Mouse (Mus musculus): ENCODE data around the gene Slamf9. TPM values are rescaled to one million over a fixed set of nuclear protein-coding genes. Genes with fewer than 3 reads are reported as not detected.

The Slamf9 gene
- 1.3 and 1.7 TPM in 2 replicates for polyA plus RNA-seq (2012; rRNA removed; ENCODE audit: low replicate concordance)

GRCm38 (mm10) chr1:172475054-172475741, at the start of gene Slamf9:
Gene Slamf9, plus strand, starts transcription at chr1:172475358.

GRCm38 (mm10) chr1:172481540-172482280, 6.6 kb downstream of the Slamf9 start, which contains the start of gene Igsf9:
Gene Igsf9, plus strand, starts transcription at chr1:172481788.

GRCm38 (mm10) chr1:172499765-172500441, 24.7 kb downstream of the Slamf9 start, which contains the start of gene Tagln2:
Gene Tagln2, plus strand, starts transcription at chr1:172500047.

GRCm38 (mm10) chr1:172520576-172521440, 45.6 kb downstream of the Slamf9 start, which contains the start of gene Cfap45:
Gene Cfap45, plus strand, starts transcription at chr1:172520801.

Other genes starting within 250 kb of the Slamf9 start
- gene Atp1a4, start 216.9 kb upstream of the Slamf9 start, polyA plus RNA-seq (2012; rRNA removed; ENCODE audit: low replicate concordance): not detected in 2 replicates
- 78.0 and 78.8 TPM in 2 replicates for gene Igsf8, start 213.7 kb upstream of the Slamf9 start, polyA plus RNA-seq (2012; rRNA removed; ENCODE audit: low replicate concordance)
- 4.8 and 5.0 TPM in 2 replicates for gene Atp1a2, start 177.3 kb upstream of the Slamf9 start, polyA plus RNA-seq (2012; rRNA removed; ENCODE audit: low replicate concordance)
- gene Kcnj9, start 146.0 kb upstream of the Slamf9 start, polyA plus RNA-seq (2012; rRNA removed; ENCODE audit: low replicate concordance): 0.14 and 0.58 TPM in 2 replicates
- gene Kcnj10, start 134.1 kb upstream of the Slamf9 start, polyA plus RNA-seq (2012; rRNA removed; ENCODE audit: low replicate concordance): 0.34 and 0.49 TPM in 2 replicates
- 4.4 and 5.2 TPM in 2 replicates for gene Pigm, start 98.8 kb upstream of the Slamf9 start, polyA plus RNA-seq (2012; rRNA removed; ENCODE audit: low replicate concordance)
- gene Igsf9, start 6.4 kb downstream of the Slamf9 start, polyA plus RNA-seq (2012; rRNA removed; ENCODE audit: low replicate concordance): 281 and 431 TPM in 2 replicates
- 313 and 341 TPM in 2 replicates for gene Tagln2, start 24.7 kb downstream of the Slamf9 start, polyA plus RNA-seq (2012; rRNA removed; ENCODE audit: low replicate concordance)
- gene Cfap45, start 45.4 kb downstream of the Slamf9 start, polyA plus RNA-seq (2012; rRNA removed; ENCODE audit: low replicate concordance): 0.13 and 0.86 TPM in 2 replicates
- gene Vsig8, start 80.6 kb downstream of the Slamf9 start, polyA plus RNA-seq (2012; rRNA removed; ENCODE audit: low replicate concordance): 0.42 and 1.0 TPM in 2 replicates
- 1.7 and 3.3 TPM in 2 replicates for gene Slamf8, start 115.2 kb downstream of the Slamf9 start, polyA plus RNA-seq (2012; rRNA removed; ENCODE audit: low replicate concordance)
- gene Fcrl6, start 127.2 kb downstream of the Slamf9 start, polyA plus RNA-seq (2012; rRNA removed; ENCODE audit: low replicate concordance): not detected in 2 replicates
- 21.8 and 28.2 TPM in 2 replicates for gene Dusp23, start 157.6 kb downstream of the Slamf9 start, polyA plus RNA-seq (2012; rRNA removed; ENCODE audit: low replicate concordance)
- gene Crp, start 222.7 kb downstream of the Slamf9 start, polyA plus RNA-seq (2012; rRNA removed; ENCODE audit: low replicate concordance): 0.14 TPM in 1 of 2 replicates, not detected in the other